Mouse (Mus musculus) monocyte, adult 2 months (primary cell): ENCODE data around the gene Grm2.

Experiments used
- DNase-seq, 2 experiments: peaks; one replicate each; pipeline ENCODE4 v3.0.0; 2022; ENCODE audit warnings: low spot score in 2 of 2, low read depth in 1 of 2

The Grm2 gene

DNA sequence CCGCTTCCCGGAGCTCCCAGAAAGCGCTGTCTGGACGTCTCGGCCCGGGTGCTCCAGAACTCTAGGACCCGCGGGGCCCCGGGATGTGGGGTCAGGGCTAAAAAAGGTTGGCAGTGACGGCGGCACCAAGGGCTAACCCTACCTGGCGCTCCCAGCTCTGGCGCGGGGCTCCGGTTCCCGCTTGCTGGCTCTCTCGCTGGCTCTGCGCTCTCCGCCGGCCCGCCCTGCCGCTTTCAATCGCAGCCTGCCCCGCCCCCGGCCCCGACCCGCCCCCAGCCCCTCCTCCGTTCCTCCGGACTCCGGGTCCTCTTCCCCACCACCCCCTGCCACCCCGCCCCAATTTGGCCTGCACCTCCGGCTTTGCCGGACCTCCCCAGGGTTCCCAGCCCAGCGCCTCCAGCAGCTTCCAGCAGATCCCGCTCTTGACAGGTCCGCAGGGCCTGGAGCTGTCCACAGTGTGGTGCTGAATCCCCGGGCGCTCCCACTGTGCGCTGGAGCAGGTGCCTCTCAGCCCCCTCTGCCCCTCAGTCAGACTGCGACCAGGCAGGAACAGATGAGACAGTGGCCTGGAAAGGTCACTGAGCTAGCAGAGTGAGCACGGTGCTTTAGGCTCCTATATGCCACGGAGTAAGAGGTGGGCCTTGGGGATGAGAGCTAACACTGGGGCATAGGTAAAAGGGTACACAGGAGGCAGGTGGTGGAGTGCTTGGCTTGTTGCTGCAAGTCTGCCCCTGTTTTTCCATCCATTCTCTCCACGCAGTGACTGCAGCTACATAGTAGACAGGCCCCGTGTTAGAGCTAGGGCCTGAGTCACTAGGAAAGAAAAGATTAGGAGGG lies at the start of gene Grm2:
TSS of gene Grm2 (minus strand) at position 199 of the 837 bp plus-strand sequence.
- no peak for DNase-seq

DNA sequence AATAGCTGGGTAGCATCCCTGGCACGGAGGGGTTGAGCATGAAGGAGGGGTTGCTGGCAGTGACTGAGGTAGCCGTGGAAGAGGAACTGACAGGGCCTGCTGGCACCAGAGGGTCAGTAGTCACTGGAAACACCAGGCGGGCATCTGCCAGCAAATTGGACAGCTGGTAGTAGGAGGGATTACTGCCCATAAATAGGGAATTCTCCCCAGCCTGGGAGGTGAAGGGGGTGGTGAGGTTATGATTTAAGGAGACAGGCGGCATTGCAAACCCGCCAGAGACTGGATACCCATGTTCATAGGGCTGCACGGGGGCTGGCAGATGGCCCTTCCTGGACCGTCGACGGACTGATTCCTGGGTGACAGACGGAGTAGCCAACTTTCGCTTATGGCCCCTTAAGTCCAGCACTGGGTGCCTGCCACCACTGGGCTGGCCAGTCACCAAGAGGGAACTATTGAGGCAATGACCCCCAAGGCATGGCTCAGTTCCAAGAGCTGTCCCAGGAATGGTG lies 37.1 kb upstream of the Grm2 start:
- DNase-seq, result no peak

DNA sequence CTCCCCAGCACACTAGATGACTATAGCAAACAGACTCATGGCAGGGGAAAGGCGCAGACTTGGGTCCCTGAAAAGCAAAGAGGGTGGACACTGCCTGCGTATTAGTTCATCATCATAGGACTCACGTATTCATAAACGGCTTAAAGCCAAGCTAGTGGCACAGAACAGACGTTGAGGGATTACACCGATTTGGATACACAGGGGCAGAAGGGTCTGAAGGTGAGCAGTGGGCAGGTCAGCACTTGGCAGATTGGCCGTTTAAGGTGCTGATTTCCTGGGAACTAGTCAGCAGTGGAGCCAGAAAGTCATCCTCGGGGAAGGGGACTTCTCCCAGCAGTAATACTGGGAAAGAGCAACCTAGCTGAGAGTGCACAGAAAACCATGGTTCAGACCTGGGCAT lies 33.0 kb upstream of the Grm2 start:
- no peak for DNase-seq

DNA sequence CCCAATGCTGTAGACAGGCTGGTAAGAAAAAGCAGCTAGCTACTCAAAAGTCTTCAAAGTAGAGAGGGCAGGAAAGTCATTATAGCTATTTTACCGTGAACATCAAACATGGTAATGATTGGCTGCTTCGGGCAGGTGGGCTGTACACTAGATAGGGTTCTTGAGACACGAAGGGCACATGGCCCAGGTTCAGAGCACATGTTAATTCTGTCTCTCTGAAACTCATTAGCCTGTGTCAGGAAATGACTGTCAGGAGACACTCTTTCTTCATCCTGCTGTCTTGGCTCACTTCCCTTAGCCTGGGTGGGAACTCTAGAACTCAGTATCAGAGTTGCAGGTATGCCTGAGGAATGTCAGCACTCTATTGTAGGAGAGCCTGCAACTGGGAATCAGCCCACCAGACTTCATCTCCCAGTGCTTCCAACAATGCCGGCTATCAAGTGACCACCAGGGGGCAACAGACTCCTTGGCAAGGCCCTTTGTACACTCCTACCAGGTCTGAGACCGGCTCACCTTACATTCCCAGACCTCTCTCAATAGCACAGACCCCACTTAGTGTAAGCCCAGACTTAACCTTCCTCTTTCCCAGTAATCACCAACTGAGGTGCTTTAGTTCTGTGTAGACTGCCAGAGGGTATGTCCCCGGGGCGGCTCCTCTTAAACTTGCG lies 31.2 kb upstream of the Grm2 start:
- peak; percentile 19 to 45 for DNase-seq

DNA sequence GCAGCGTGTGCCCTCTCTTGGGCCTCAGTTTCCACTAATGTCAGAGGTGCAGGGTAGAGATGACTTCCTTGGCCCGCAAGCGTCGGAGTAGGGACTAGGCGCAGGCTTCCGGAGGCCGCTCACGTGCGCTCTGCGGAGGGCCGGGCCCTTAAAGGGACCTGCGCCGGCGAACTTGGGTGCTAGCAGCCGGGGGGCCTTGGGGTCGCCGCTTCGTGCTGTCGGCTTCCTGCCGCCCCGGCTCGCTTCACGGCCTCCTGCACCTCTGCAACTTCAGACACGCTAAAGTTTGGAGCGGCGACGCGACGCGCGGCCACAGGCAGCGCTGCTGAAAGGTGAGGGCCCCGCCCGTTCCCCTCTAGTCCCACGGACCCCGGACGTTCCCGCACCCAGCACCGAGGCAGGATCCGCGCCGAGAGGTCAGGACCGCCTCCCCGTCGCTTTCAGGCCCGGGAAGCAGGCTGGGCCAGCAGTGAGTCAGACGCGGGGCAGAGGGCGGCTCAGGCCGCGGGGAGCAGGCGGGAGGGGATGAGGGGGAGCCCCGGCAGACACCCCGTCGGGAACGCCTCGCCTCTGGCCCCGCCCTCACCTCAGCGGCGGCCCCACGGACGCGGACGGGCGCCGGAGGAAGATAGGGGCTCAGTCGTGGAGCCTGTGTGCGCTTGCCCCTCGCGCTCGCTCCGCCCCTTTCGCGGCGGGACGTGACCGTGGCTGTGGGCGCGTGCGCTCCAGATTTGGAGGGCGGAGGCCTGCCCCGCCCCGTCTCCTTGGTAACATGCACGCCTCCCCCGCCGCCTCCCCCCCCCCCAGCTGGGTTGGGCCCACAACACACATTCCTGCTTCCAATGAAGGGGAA lies 29.6 kb upstream of the Grm2 start, which contains the start of gene Tex264:
TSS of gene Tex264 (minus strand) at position 679 of the 853 bp plus-strand sequence.
- DNase-seq, result peak; percentile 7 to 45

DNA sequence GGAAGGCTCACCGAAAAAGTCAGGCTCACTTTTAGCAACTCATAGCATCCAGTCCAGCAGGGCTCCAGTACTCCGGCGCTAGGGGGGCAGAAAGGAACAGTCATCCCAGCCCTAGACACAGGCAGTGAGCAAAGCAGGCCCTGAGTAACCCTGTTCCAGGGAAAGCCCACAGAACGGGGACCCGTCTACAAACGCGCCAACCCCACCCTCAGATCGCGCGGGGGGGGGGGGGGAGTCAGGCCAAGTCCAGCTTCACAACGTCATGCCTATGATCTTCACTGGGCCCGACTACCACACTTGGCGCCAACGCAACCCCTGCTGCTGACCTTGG lies 29.0 kb upstream of the Grm2 start:
- no peak for DNase-seq

DNA sequence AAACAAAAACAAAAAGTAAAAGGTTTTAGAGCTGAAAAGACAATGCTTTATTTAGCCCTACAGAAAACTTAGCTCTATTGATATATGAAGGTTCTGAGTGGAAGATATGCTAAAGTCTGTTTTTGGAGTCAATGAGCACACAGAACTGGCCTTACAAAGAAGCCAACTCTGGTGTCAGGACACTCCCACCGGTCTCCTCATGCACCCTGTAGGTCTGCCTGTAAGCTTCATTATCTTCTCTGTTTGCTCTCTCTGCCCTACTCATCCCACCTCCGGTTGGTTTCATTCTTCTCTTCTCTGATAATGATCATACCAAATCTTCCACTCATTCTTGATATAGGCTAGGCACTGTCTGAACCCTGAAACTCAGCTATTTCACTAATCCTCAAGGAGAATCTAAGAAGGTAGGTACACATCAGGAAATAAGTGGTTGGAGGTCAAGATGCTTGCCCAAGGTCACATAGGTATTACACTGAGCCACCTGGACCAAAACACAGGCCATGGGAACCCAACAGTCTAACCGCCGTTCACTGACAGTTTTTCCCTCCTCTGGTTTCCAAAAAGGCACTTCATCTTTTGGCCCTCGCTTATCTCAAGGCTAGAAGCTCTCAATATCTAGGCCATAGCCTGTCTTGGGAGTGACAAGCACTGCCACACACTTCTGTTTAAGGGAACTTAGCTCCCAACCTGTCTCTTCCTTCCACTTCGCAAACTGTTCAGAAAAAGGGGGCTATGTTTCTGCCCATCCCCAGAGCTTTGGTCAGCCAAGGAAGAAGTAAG lies 28.4 kb upstream of the Grm2 start:
- no peak for DNase-seq

DNA sequence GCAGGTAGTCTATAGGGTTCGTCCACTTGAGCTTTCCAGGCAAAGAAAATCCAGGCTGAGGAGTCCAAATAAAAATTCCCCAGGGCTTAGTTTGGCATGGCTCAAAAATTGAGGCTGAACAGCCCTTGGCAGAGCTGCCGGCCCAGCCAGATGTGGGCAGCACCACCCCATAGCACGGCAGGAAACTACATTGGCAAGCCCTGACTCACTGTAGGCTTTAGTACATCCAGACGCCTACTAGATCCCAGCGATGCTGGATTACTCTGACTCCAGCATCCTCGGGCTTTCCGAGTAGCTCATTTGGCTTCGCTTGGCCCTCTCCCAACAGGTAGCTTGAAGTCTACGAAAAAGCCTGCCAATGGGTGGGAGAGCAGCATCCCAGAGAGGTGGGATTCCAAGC lies 25.1 kb upstream of the Grm2 start:
- DNase-seq, result no peak

DNA sequence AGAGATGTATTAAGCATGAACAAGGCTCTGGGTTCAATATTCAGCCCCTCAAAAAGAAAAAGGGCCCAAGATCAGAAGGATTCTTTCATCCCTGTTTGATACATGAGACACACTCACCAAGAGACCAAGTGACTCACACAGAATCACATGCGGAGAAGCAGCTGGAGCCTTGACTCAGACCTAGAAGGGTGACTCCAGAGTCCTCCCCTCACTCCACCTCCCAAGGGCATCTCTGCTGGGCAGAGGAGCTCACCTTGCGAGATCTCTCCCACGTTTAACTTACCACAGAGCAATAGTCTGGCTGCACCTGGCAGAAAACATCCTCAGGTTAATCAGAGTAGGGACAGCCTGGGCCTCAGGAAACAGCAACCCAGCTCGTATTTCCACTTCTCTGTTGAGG lies 22.4 kb upstream of the Grm2 start:
- DNase-seq, result no peak

DNA sequence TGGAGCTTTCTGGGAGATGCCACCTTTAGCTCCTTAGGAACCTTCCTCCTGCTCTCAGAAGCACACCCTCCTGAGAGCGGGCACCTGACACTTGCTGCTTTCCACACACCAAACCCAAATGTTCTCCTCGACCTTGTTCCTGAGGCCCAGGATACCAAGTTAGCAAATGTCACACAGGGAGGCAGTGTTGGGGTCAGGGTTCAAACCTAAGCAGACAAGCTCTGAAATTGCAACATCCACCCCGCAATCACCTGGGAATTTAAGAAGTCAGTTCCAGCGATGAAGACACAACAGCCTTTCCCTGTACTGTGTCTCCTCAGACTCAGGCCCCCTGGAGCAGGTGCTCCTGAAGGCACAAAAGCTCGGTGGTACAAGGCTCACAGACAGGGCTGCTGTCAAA lies 21.8 kb upstream of the Grm2 start:
- DNase-seq, result no peak

DNA sequence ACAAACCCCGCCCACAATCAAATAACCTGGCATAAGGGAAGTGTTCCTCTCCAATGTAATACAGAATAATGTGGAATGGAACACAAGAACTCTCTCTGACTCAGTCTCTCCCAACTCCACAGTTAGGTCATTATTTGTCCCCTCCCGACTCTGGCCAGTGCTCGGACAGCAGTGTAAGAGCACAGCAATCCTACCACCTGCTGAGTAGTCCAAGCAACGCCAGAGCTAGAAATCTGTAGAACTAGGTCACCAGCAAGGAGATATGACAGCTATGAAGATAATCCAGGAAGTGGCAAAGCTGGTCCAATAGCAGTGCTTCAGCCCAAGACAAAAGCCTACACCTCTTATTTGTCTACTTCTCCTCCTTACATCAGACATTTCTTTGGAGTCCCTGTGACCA lies 20.7 kb upstream of the Grm2 start:
- no peak for DNase-seq

DNA sequence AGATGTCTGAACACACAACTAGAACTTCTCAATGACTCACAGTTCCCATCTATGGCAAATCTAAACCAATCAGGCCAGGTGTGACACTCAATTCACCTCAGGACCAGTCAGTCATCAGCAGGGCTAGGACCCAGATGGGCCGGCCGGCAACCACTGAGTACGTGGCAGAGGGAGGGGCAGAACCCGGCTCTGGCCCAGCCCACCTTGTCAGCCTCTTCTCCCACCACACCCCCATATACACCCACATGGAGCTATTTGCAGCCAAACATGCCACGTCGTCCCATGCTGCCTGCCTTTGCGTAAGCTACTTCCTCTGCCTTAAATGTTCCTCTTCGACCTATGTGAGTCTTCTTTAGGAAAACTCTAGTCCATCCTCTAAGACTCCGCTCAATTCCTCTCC lies 20.1 kb upstream of the Grm2 start:
- no peak for DNase-seq

DNA sequence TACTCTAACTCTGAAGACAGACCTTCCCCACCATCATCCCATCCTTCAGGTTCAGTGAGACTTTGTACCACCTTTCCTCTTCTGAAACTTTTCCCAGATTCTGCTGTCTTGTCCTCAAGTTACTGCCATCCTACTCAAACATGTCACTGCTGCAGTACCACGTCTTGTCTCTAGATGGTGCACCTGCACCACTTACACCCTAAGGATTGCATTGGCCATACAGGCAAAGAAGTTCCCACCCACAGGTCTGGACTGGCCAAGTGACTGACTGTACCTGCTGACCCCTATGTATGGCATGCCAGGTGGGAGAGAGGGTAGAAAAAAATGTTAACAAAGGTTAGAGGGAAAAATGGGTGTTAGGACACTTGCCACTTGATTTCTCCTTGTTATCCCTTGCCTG lies 19.6 kb upstream of the Grm2 start:
- peak in 1 of 2 experiments; percentile 59 for DNase-seq

DNA sequence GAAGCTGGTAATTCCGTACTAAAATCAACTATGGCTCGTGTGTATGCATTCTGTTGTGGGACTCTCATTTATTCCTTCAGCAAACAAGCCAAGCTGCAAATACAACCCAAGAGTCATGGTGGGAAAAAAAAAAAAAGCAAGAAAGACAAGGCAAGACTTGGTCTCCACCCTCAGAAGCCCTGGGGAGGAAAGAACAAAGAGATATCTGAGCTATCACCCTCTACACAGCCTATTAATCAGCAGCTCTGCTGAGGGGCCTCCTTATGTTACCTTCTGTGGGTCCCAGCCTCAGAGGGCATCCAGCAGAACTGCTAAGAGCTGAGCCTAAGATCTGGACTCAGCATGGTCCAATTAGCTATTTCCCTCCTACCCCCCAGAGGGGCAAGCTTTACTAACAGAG lies 18.0 kb upstream of the Grm2 start:
- no peak for DNase-seq

DNA sequence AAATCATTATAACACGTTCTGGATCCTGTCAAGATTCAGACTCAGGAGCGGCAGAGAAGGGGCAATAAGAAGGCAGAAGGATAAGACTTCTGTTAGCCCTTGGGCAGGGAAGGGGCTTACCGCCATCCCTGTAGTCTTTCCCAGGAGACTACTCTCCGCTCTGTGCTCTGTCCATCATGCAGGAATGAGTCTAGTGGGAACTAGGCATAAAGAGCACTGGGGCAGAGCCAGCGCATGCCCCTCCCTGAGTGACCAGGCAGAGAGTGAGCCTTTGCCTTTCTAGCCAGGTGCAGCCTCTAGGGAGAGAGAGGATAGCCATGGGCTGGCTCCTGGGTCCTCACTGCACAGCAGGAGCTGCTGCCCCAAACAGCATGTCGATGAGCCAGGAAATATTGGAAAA lies 9.0 kb upstream of the Grm2 start:
- no peak for DNase-seq

DNA sequence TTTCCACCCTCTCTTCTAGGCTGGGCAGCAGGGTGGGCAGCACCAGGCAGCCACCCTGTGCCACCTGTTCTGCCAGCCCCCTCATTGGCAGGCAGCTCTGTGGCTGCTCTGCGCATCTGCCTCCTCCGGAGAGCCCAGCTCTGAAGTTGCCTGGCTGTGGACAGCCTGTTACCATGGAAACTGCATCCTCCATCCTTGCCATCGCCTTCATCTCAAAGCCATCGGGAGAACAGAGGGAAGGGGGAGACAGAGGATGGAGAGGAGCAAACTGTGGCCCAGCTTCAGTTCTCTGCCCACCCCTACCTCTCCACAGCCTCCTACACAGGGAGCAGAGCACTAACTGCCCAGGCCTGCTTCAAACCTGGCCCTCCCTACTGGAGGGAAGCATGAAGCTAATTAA lies 8.6 kb upstream of the Grm2 start:
- no peak for DNase-seq

DNA sequence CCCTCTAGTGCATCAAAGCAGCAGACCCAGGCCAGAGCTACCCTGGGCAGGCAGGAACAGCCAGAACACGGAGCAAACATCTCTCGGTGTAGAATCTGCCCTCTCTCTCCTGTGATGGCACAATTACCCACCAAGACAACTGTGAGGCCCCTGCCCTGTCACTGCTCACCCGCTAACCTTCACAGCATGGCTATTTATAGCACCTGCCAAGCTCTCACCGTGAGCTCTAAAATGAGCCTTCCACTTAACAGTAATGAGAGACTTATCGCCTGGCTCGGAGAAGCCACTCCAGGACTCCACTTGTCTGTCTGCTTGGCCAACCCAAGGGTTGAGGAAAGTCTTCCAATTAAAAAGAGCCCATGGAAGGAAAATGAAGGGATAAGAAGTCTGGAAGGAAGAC lies 7.3 kb upstream of the Grm2 start:
- no peak for DNase-seq

DNA sequence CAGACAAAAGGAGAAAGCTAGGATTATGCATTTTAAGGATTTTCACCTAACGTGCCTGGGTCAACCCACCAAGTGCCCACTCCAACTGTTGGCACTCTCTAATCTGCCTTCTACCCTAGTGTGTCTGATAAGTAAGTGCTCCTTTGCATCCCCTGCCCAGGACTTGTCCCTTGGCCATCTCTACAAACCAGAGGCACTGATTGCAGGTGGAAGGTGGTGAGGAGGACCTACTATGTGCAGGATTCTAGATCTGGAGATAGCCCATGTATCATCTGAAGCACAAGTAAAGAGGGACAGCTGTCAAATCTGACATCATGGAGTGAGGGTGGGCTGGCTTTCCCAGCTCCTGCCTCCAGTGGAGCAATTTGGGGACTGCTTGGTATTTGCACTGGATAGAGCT lies 4.1 kb upstream of the Grm2 start:
- DNase-seq, result no peak

DNA sequence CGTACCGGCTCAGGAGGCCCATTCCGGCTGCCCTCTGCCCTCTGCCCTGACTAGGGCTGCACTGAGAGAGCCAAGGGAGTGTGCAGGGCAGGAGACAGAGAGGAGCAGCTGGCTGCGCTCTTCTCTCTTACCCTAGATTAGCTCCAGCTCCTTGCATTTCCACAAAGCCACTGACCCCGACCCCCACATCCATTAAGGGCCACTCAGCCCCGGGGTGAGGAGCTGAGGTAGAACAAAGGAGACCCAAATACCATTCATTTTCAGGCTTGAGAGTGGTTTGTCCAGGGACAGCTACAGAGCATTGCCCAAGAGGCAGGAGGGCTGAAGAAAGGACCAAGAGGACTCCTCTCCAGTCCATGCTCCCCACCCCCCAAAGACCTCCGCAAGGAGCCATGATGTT lies 3.6 kb upstream of the Grm2 start:
- DNase-seq, result no peak

DNA sequence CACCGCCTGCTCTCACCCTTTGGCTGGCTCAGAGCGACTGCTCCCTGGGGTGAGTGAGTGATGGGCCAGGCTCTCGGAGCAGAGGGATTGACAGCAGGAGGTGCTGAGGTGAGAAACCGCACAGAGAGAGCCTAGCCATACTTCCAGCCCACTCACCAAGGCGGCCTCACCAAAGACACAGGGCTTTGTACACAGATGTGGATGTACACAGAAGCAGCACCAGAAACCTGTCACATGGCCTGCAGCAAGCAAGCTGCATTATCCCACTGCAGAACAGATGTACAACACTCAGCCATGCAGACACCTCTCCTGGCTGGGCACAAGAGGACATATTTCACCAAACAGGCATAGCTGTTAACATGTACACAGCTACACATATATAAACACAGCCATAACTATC lies 1.7 kb upstream of the Grm2 start:
- DNase-seq, result no peak

DNA sequence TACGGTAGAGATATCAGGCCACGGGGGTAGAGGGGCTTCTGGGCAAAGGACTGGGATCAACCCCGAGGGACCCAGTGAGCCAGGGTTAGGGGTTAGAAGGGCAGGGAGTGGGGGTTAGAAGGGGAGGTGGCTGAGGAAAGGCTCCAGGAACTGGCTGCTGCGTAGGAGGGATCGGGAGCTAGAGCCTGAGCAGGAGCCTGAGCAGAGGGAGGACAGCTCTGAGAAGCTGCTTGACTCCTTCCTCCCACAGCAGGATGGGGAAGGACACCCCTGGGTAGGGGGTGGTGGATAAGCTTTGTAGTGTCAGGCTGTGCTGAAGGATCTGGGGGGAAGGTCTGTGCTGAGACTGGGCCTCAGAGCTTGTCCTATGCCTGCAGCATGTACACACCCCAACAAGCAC lies 938 bp upstream of the Grm2 start:
- no peak for DNase-seq
